Mouse (Mus musculus) left cerebral cortex, postnatal 25 days (tissue): ENCODE measurements around the gene Cbx1. TPM values are rescaled to one million over a fixed set of nuclear protein-coding genes. Genes with fewer than 3 reads are reported as not detected.

Experiments
- microRNA-seq, 2 experiments: library from miRNA; unstranded; fragments of <30 nt; microRNA quantifications; one replicate each; pipeline ENCODE4 v1.2.0; 2022
- total RNA-seq, 2 experiments: library from RNA; stranded (reverse); gene quantifications; 2 replicates each; pipeline ENCODE4 v1.2.3; 2021

Gene Cbx1
- total RNA-seq, 2 experiments from 2014 or later: 47.0 to 47.7 TPM

Small RNA genes within 50 kb of the gene (microRNA-seq; reads per million reads assigned to microRNA genes)
- 16.5 to 53.2 reads per million in 2 experiments for gene Mir152

Other genes starting within 250 kb of the Cbx1 start
- 10 to 100 TPM; 43.3 to 47.3 TPM for gene Snx11, start 11.6 kb upstream of the Cbx1 start, total RNA-seq
- 100 to 1,000 TPM; 258 to 264 TPM for gene Nfe2l1, start 40.8 kb downstream of the Cbx1 start, total RNA-seq
- 1 to 10 TPM; 3.8 to 6.0 TPM for gene Copz2, start 60.7 kb downstream of the Cbx1 start, total RNA-seq
- 10 to 100 TPM; 28.1 to 32.3 TPM for gene Cdk5rap3, start 127.4 kb downstream of the Cbx1 start, total RNA-seq
- not detected for gene Prr15l, start 139.0 kb downstream of the Cbx1 start, total RNA-seq
- 10 to 100 TPM; 37.4 to 37.5 TPM for gene Pnpo, start 154.9 kb downstream of the Cbx1 start, total RNA-seq
- gene Sp2, start 193.8 kb downstream of the Cbx1 start, total RNA-seq: 10 to 100 TPM; 12.8 to 13.5 TPM
- gene Sp6, start 224.3 kb downstream of the Cbx1 start, total RNA-seq: 1 to 10 TPM; 2.1 to 2.2 TPM
- gene Scrn2, start 240.8 kb downstream of the Cbx1 start, total RNA-seq: 1 to 10 TPM; 3.6 to 3.7 TPM